10 mouse cellular contexts compared by ENCODE assay signal in genomic region chr3:128471111-128471510, GRCm38 (mm10).
DNase-seq lines count a peak whose midpoint lies in the region; ATAC-seq and TF ChIP-seq lines count a peak whose summit lies in the region.
"Had no signal": no experiment of that assay in that cellular context is flagged by ENCODE, and none has a peak within 500 bp of the region (broad histone marks: within the 10 kb centered on the region; RNA-seq: fewer than 3 reads in every experiment).

No protein-coding gene starts in this region.

- H3K9ac ChIP-seq in heart, postnatal 0 days (replicated peaks; ENCODE audit: low read depth, low read length), result no peak overlapping the region
- no peak overlapping the region for H3K9ac ChIP-seq in heart, embryonic 11.5 days (ENCODE audit: low read depth, low read length)

- 46% methylated on average over 3 of the region's 3 CpGs for WGBS in heart, postnatal 0 days
- 47% methylated on average over 3 of the region's 3 CpGs for WGBS in heart, embryonic 11.5 days (ENCODE audit: insufficient replicate concordance)

- H3K4me2 ChIP-seq in heart, postnatal 0 days (ENCODE audit: low read depth, low read length), result no peak overlapping the region
- H3K4me2 ChIP-seq in heart, embryonic 11.5 days, result no peak overlapping the region

- no peak overlapping the region for H3K27ac ChIP-seq in heart, postnatal 0 days (ENCODE audit: low read depth)
- H3K27ac ChIP-seq in heart, embryonic 11.5 days (ENCODE audit: low read depth, low read length), result no peak overlapping the region

- no peak for DNase-seq in heart, postnatal 0 days (ENCODE audit: low spot score)
- peak; percentile 9 for DNase-seq in lung, postnatal 10 days
- no peak for DNase-seq in lung, adult 18-20 months
- DNase-seq in embryo, embryonic 11 days, result peak; percentile 55
- DNase-seq in retina, postnatal 1 day, result peak; percentile 21
- no peak for DNase-seq in Muller cell, postnatal 12 days (ENCODE audit: inconsistent ontology term)
- DNase-seq: cerebellum, adult 9-11 months; right cerebral cortex, postnatal 25 days had no signal

- no peaks in the 10 kb centered on the region for H3K4me1 ChIP-seq in heart, postnatal 0 days (ENCODE audit: control insufficient read depth, insufficient read depth)
- no peaks in the 10 kb centered on the region for H3K4me1 ChIP-seq in heart, embryonic 11.5 days (ENCODE audit: control insufficient read depth, insufficient read depth, low read length)

- TF ChIP-seq CTCF in heart, postnatal 0 days (IDR thresholded peaks at IDR 0.05; ENCODE audit: low read depth), result peak; percentile 53

- TF ChIP-seq EP300 in heart, postnatal 0 days (IDR thresholded peaks at IDR 0.05; ENCODE audit: low read depth), result no peak

- no peaks in the 10 kb centered on the region for H3K36me3 ChIP-seq in heart, postnatal 0 days (replicated peaks; ENCODE audit: control insufficient read depth, insufficient read depth, low read length)
- no peaks in the 10 kb centered on the region for H3K36me3 ChIP-seq in heart, embryonic 11.5 days (ENCODE audit: control insufficient read depth, insufficient read depth, low read length)

- no peak overlapping the region for H3K4me3 ChIP-seq in heart, postnatal 0 days (ENCODE audit: low read depth, low read length)
- H3K4me3 ChIP-seq in heart, embryonic 11.5 days (ENCODE audit: low read depth, low read length), result no peak overlapping the region

- ATAC-seq in heart, postnatal 0 days (ENCODE audit: insufficient read depth, low read depth), result no peak
- no peak for ATAC-seq in heart, embryonic 11.5 days (replicated peaks; ENCODE audit: insufficient number of reproducible peaks, low FRiP score, low TSS enrichment)
- ATAC-seq in granulocyte monocyte progenitor cell, adult 5-6 weeks (replicated peaks; ENCODE audit: poor library complexity, severe bottlenecking), result no peak

- no peaks in the 10 kb centered on the region for H3K27me3 ChIP-seq in heart, postnatal 0 days (ENCODE audit: control insufficient read depth, insufficient read depth, low read length)
- H3K27me3 ChIP-seq in heart, embryonic 11.5 days (ENCODE audit: control insufficient read depth, insufficient read depth, low read length), result no peaks in the 10 kb centered on the region

- no peaks in the 10 kb centered on the region for H3K9me3 ChIP-seq in heart, postnatal 0 days (replicated peaks; ENCODE audit: control insufficient read depth, low read length)
- no peaks in the 10 kb centered on the region for H3K9me3 ChIP-seq in heart, embryonic 11.5 days (replicated peaks; ENCODE audit: control insufficient read depth, low read length)

Comparison
In these comparisons a context has a peak if more than half of its experiments do, and no peak if none do; other contexts are left out.
1. DNase-seq: peak in lung, postnatal 10 days (single experiment), embryo, embryonic 11 days (single experiment) and retina, postnatal 1 day (single experiment); none in heart, postnatal 0 days (single experiment), lung, adult 18-20 months (0 of 2) and Muller cell, postnatal 12 days (single experiment).